Mouse (Mus musculus): ENCODE results near the gene Usp4.
A peak's percentile ranks its signal among the peaks of the same experiment; 100 is the strongest.
"Not testable (repeated sequence)": the region's sequence is repeated elsewhere in the genome, so short reads cannot be mapped to it uniquely, and the experiment has no call there.

The Usp4 gene

DNA sequence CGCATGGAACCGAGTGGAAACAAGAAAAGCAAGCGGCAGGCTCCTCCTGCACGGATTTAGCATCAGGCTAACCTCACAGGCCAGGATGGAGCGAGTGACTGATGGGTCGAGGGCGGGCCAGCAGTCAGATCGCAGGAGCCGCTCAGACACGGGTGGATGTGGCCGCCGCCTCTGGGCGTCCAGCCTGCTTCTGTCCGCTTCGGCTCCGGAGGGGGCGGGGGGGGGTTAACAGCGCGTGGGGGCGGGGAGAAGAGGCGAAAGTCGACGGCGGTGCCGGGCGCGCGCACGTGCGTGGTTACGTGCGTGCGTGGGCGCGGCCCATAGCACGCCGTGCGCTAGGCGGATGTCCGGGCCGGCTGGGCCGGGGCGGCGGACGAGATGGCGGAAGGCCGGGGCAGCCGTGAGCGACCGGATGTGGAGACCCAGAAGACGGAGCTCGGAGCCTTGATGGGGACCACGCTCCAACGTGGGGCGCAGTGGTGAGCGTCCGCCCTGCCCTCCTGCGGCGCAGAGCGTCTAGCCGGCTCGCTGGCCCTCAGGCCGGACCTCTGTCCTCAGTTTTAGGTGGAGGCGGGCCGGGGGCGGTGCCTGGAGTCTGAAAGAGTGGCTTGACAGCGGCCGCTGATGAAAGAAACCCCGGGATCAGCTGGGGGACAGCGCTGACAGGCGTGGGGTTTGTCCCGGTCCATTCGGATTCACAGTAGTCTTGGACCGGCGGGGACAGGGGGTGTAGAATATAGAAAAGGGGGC is at the start of gene Usp4:
Gene Usp4, plus strand, starts transcription at position 314 of the 750 bp plus-strand sequence.
- peak; percentile 90 for DNase-seq

DNA sequence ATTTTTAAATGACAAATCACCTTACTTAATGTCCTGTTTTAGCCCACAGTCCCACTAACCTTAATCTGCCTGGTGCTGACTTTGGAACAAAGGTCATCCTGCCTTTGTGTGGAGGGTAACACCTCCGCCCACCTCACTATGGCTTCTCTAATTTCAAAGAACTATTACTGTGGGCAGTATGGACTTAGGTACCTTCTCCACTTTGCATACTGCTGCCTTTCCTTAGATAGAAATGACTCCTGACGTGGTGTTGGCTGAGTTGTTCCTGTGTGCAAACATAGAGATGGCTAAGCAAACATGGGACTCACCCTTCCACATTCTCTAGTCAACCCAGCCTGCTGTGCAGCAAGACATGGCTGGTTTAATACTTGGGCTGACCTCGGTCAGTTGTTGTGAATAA is 45.8 kb upstream of the Usp4 start:
- DNase-seq: no peak

- no peak for DNase-seq
These were observed 42.9 kb upstream of the Usp4 start for GRCm38 (mm10) chr9:108304716-108305115.

- DNase-seq: no peak
These were observed 42.5 kb upstream of the Usp4 start for GRCm38 (mm10) chr9:108305170-108305569.

DNA sequence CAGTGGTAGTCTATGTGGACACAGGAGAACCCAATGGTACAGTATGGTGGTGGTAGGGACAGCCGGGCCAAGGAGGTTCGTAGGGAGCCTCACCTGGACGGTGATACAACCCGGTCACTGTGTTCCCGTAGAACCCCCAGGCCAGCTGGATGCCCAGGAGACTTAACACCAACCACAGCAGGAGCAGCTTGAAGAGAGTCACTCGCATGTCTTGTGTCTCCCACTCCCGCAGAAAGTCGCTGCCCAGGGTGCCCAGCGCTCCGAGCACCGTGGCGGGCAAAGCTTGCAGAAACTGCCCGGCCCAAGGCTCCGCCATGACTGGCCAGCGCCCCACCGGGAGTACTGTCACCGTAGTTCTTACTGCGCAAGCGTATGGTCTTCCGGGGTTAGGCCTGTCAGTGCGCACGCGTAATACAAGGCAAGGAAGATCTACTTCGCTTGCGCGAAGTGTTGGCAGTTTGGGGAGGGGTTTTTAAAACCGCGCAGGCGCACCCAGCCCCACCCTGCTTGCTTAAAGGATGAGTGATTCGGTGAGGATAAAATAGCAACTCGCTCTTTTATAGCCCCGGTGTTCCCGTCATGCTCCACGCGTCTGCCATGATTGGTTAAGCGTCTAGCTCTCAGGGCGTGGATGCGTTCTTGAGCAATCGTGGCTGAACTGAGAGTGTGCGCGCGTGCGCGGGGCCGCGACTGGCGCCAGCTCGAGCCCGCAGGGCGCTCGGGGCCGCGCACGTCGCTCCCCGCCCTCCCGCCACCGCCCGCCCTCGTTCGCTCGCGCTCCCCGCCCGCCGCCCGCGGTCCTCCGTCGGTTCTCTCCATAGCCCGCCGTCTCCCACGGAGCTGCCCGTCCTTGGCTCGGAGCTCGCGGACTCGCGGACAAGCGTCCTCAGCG is 41.8 kb upstream of the Usp4 start, which contains the start of the genes Rhoa and Tcta:
Gene Rhoa, plus strand, starts transcription at position 501 of the 892 bp plus-strand sequence.
Gene Tcta, minus strand, starts transcription at position 532 of the 892 bp plus-strand sequence.
- peak; percentile 95 for DNase-seq

DNA sequence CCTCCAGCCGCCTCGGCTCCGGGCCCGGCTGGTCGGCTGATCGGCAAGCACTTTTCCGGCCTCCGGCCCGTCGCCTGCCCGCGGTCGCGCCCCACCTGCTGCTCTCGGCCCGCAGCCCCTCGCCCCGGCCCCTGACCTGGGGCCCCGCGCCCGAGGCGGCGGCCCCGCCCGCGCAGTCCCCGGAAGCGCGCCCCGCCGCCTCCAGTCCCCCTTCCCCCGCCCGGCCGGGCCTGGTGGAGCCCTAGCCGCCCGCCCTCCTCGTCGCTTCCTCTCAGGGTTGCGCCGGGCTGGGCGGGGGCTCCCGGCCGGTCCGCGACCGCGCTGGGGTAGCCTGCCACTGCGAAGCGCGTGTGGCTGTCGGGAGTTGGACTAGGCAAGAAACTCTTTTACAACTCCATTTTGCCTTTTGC is 41.1 kb upstream of the Usp4 start:
- DNase-seq: peak; percentile 66

DNA sequence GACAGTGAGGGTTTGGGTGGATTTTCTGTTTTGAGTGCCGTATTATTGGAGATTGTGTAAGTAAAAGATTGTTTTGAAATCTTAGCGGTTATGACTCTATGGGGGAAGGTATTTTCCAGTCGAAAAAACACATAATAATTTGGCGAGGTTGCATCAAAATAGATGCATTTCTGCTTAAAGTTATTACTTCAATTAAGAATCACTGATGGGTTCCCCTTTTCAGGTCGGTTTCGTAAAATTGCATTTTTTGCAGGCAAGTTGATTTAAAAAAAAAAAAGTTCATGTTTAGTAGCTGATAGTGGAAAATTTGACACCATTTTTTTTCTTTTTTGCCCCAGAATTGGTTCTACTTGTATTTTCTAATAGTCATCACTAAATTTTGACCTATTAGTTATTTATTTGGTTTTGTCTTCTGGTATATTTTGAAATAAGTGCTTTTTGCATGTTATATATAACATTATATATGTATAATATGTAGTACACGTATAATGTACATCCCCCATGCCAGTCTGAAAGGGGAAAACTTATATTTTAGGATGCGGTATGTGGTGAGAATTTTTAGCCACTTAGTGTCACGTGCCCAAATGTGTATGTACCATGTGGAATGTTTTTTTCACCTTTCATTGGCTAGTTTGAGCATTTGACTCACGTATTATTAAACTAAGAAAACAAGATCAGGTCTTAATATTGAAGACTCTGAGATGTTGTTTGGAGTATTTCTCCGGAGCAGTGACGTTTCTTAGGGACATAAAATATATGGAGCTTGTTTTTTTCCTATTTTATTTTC is 40.4 kb upstream of the Usp4 start:
- DNase-seq: no peak

- no peak for DNase-seq
These were observed 39.5 kb upstream of the Usp4 start for GRCm38 (mm10) chr9:108308141-108308540.

DNA sequence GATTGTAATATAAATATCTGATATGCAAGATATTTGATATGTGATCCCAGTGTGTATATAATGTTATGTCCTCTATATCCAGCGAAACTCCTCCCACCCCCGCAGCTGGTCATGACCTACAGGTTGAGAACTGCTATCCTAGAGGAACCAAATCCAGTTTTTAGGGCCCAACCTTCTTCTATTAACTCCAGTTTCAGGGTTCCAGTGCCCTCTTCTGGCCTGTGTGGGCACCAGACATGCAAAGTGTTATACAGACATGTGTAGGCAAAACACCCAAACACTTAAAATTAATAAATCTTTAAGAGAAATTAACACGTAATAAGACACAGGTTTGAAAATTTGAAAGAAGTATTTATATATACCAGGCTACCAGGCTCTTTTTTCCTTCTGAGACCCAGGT is 30.1 kb upstream of the Usp4 start:
- no peak for DNase-seq

GRCm38 (mm10) chr9:108318462-108318861 is 29.2 kb upstream of the Usp4 start:
- DNase-seq: no peak

DNA sequence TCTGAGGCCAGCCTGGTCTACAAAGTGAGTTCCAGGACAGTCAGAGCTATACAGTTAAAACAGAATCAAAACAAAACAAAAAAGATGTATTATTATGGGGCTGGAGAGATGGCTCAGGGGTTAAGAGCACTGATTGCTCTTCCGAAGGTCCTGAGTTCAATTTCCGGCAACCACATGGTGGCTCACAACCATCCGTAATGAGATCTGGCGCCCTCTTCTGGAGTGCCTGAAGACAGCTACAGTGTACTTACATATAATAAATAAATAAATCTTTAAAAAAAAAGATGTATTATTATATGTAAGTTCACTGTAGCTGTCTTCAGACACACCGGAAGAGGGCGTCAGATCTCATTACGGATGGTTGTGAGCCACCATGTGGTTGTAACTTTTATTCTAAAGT is 25.6 kb upstream of the Usp4 start:
- DNase-seq: not testable (repeated sequence)

DNA sequence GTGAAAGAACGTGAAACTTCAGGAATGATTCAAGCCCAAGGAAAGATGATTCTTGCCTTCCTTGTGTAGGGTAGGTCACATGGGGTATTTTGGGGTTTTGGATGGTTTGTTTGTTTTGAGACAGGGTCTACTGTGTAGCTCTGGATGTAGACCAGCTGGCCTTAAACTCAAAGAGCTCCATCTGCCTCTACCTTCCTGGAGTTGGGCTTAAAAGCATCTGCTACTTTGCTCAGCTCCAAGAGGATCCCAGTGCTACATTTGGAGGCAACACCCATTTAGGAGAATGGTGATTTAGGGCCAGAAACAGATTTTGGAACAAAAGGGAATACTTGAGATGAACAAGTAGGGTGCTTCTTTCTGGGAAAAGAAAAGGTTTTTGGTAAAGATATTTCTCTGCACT is 22.9 kb upstream of the Usp4 start:
- no peak for DNase-seq

DNA sequence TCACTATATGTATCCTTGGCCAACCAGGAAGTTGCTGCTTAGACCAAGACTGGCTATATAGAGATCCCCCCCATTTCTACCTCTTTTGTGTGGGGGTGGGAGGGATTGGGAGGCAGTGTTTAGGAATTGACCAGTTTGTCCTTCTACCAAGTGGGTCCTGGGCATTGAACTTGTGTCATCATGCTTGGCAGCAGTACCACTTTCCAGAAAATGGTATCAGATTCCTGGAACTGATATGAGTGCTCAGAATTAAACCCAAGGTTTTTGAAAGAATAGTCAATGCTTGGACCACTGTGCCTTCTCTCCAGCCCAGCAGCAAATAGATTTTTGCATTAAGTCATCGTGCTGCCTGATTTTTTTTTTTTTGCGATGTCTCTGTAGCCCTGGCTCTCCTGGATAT is 21.8 kb upstream of the Usp4 start:
- DNase-seq: no peak

DNA sequence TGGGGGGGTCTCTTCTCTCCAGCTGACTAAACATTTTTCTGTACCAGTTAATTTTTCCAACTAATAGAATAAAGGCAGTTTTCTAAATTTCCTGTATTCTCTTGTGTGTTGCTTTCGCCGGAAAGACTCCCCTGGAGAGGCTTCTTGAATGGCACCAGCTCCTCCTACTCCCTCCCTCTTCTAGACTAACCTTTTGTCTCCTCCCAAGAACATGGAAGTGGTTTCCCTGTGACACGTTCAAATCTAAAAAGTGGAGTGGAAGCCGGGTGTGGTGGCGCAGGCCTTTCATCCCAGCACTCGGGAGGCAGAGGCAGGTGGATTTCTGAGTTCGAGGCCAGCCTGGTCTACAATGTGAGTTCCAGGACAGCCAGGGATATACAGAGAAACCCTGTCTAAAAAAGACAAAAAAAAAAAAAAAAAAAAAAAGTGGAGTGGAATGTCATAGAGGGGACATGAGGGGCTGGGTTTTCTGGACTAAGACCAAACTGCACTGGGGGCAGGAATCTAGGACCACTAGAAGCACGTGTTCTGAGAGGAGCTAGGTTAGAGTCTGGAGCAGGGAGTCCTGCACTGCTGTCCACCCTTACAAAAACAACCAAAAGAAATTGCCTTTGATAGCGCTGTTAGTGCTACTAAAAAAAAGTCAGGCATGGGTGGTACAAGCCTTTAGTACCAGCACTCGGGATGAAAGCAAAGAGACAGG is 9.7 kb upstream of the Usp4 start:
- DNase-seq: no peak

GRCm38 (mm10) chr9:108338551-108338885 is 9.1 kb upstream of the Usp4 start:
- DNase-seq: no peak

DNA sequence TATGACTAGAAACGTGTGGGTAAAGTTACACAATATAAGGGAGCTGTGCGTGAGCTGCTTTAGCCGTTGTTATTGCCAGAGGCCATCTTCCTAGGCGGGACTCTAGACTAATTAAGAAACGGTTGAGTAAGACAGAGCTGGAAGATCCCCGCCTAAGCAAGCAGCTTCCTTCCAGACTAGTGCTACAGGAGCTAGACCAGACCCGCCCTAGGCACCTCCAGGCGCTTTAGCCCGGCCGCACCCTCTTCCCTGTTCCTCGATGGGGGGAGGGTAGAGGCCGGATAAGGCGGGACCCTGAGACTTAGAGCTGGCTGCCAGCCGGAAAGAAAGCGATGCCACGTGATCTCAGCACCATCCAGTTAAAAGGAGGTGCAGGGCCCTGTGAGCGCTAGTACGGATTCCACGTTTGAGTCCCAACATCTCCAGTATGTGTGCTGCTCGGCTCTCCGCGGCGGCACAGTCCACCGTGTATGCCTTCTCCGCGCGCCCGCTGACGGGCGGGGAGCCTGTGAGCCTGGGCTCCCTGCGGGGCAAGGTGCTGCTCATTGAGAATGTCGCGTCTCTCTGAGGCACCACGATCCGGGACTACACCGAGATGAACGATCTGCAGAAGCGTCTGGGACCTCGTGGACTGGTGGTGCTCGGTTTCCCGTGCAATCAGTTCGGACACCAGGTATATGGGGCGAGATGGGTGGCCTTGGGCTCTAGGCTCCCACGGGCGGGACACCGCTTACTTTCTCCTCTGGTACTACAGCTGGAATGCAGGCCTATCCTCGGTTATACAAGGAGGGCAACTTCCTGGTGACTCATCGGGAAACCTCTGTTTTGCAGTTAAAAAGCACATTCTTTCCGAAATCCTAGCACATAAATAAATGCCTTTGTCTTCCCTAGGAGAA is 8.5 kb upstream of the Usp4 start, which contains the start of gene Gpx1:
Gene Gpx1, plus strand, starts transcription at position 18 of the 896 bp plus-strand sequence.
- DNase-seq: peak; percentile 79

DNA sequence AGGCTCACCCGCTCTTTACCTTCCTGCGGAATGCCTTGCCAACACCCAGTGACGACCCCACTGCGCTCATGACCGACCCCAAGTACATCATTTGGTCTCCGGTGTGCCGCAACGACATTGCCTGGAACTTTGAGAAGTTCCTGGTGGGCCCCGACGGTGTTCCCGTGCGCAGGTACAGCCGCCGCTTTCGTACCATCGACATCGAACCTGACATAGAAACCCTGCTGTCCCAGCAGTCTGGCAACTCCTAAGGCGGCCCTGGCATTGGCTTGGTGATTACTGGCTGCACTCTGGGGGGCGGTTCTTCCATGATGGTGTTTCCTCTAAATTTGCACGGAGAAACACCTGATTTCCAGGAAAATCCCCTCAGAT is 7.8 kb upstream of the Usp4 start:
- DNase-seq: no peak

DNA sequence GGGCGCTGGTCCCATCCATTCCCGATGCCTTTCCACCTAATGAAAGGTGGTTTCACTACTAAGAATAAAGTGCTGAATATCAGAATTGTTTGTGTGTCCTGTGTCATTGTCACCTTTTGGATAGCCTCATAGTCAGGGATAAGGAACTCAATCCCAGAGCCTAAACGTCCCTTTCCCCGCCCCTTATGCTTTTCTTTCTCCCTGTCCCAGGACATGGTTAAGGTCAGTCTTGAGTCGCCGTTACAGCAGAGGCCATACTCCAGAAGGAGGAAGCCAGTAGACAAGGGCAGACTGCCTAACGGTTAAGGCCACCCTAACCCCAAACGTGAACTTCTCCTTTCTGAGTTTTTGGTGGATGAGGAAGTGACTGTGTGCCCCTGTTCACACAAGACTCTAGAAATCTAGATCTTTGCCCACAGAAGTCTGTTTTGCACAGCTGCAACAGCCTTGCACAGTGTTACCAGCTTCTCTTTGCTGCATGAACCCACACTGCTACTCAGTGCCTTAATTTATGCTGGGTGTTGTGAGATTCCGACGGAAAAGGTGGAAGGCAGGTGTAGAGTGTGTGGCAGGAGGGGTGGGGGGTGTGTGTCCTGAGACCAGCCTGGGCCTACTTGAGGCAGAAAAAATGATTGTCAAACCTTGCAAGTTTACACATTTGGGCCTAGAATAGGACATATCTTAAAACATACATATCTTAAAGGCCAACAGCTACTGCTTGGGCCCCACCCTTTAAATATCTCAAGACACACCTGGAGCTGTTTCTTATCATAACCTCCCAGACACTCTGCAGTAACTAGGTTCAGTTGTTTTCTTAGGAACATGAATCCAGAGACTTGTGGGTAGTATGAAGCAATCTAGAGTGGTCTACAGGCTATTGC is 7.2 kb upstream of the Usp4 start:
- no peak for DNase-seq

DNA sequence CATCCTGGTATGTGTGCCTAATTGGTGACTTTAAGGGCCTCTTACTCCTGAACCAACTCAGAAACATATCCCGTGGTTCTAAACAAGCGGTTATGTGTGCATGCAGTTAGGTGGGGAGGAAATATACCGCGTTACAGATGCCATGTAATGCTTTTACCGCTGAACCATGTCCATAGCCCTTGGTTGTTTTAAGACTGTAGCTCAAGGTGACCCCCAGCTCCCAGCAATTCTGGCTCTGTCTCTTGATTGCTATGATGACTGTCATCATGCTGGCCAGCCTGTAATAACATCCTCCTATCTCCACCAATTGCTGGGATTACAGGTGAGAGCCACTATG is 6.5 kb upstream of the Usp4 start:
- DNase-seq: no peak

DNA sequence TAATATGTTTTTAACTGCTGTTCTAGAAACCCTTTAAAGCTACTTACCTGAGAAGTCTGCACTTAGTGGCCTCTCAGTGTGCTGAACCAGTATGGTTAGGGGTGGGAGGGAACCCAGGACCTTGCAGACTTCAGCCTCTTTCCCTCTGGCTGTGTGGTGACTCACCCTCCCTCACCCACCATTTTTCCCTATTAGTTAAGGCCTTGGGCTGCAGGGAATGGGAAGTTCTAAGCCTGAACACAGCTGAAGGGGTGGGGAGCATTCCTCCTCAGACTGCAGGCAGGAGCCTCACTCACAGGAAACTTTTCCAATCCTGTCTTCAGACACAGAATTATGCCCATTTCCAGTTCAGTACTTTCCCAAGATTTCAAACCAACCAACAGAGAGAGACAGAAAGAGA is 5.9 kb upstream of the Usp4 start:
- DNase-seq: no peak
